Mouse (Mus musculus): ENCODE data around the gene Pmepa1. TPM values are rescaled to one million over a fixed set of nuclear protein-coding genes. Genes with fewer than 3 reads are reported as not detected.
A peak's percentile ranks its signal among the peaks of the same experiment; 100 is the strongest.

The Pmepa1 gene
- total RNA-seq, 1 experiment from 2014 or later, result not detected

DNA sequence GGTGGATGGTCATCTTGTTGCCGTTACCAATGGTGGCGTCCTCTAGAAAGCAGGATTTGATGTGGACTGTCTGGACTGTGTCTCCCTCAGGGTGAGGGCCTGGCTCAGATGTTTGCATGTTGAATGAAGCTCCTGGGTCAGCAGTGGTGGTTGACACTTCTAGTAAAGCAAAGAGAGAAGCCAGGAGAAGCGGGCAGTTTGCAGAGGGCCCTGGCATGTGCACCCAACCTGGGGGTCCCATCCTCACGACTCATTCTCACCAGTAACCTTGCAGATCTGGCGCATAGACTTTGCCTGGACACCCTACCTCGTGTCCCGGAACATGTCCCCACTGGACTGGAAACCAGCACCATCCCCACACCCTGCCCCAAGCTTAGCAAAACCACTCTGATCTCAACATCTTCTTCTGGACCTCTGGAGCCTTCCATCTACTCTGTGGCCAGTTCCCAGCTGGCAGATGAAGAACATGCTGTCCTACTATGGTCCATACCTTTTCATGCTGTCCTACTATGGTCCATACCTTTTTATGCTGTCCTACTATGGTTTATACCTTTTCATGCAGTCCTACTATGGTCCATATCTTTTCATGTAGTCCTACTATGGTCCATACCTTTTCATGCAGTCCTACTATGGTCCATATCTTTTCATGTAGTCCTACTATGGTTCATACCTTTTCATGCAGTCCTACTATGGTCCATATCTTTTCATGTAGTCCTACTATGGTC lies 67.1 kb downstream of the Pmepa1 start:
- ATAC-seq (ENCODE audit: extremely low read depth, insufficient number of reproducible peaks, low FRiP score, poor library complexity, severe bottlenecking), result no peak

DNA sequence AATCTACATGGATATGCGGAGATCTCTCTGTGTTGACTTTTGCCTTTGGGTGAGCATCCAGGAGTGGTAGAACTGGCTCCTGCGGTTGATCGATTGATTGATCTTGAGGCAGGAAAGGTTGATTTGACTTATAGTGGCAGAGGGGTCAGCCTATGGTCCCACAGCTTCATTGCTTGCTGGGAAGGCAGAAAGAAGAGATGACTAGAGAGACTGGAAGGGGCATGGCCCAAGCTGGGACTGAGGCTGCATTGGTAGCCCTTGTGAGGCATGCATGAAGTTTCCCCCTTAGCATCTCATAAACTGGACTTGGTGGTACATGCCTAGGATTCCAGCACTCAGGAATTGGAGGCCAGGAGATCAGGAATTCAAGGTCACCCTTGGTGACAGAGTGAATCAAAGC lies 69.3 kb downstream of the Pmepa1 start:
- no peak for ATAC-seq (ENCODE audit: extremely low read depth, insufficient number of reproducible peaks, low FRiP score, poor library complexity, severe bottlenecking)

DNA sequence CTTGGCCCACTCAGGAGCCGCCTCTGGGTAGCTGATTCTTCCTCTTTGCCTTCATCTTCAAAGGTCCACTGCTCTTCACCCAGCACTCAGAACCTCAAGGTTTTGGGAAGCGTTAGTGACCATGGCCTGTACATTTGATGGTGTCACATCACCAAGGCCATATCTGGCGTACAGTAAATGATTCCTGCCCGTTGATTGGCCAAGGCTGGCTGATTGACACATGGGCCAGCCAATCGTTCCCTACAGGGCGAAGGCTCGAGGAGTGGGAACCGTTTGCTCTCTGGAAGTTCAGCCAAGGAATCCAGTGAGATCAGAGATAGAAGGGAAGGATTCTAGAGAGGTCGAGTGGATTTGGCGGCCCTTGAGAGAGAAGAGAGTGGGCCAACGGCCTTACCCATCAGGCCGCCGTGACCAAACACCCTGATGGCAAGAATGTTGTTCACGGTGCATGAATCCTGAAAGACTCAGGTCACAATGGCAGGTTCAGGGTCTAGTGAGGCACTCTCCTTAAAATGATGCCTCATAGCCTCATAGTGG lies 70.7 kb downstream of the Pmepa1 start:
- ATAC-seq (ENCODE audit: extremely low read depth, insufficient number of reproducible peaks, low FRiP score, poor library complexity, severe bottlenecking), result no peak

DNA sequence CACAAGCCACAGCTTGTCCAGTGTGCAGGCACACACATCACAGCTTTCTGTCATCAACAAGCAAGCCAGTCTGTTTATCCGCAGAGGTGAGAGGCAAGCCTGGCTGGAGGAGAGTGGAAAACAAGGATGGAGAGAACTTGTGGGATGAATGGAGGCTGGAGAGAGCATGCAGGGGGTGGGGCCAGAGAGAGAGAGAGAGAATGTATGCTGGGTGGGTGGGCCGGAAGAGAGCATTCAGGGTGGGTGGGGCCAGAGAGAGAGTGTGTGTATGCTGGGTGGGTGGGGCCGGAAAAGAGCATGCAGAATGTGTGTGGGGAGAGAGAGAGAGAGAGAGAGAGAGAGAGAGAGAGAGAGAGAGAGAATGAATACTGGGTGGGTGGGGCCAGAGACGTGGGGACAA lies 71.7 kb downstream of the Pmepa1 start:
- no peak for ATAC-seq (ENCODE audit: extremely low read depth, insufficient number of reproducible peaks, low FRiP score, poor library complexity, severe bottlenecking)

DNA sequence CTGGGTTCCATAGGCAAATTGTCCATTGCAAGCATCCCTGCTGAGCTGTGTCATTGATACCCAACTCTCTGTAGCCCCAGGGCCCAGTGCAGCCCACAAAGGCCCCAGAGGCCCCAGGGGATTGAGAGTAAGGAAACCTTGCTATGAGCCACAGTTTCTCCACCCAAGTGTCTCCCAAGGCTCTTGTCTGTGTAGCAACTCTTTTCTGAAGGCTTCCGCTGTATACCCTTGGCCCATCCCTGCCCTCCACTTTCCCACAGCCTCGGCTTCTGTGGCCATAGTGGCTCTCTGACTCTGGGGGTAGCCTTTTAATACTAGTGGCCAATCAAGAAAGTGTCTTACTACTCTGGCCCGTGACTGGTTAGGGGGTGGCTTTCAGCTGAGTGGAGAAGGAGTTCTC lies 72.6 kb downstream of the Pmepa1 start:
- ATAC-seq (ENCODE audit: extremely low read depth, insufficient number of reproducible peaks, low FRiP score, poor library complexity, severe bottlenecking), result no peak

DNA sequence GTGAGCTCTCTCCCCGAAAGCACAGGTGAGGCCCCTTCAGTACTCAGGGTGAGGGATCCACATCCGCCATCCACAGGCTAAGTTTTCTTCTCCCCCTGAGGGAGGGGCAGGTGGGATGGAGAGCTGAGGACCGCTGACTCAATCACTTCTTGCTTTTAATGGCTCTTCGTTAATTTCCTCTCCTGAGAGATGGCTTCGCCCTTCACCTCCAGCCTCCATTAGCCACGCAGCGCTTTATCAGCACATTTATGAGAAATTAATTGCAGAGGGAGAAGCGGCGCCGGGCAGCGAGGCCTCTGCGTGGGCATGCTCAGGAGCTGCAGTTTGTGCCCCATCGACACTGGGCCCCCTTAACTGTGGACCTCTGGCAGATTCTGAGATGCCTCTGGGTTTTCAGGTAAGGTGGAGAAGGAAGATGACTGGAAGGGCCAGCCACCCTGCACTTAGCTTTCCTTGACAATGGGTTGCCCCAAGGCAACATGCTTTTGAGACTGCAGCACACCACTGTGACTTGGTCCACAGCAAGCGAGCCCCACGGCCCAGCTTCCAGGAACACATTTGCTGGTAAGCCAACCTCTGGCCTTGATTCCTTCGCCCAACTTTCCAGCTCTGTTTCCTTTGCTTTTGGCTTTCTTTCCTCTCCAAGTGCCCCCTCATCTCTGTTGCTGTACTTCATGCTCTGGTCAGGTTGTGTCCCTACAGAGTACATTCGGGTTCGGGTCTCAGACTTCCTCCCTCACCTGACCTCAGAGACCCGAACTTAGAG lies 73.2 kb downstream of the Pmepa1 start:
- no peak for ATAC-seq (ENCODE audit: extremely low read depth, insufficient number of reproducible peaks, low FRiP score, poor library complexity, severe bottlenecking)

DNA sequence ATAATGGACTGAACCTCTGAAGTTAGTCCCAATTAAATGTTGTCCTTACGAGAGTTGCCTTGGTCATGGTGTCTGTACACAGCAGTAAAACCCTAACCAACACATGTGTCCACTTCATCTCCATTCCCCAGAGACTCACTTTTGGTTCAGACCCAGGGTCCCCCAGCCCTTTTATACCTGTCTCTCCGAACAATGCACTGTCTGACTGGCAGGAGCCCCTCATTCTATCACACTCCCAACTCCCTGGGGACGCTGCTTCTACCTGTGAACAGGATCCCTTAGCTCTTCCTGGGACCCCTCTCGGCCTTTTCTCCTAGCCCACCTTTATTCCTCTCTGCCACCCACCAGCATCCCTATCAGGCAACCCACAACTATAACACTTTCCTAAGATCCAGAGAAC lies 81.5 kb downstream of the Pmepa1 start:
- ATAC-seq (ENCODE audit: extremely low read depth, insufficient number of reproducible peaks, low FRiP score, poor library complexity, severe bottlenecking), result no peak

DNA sequence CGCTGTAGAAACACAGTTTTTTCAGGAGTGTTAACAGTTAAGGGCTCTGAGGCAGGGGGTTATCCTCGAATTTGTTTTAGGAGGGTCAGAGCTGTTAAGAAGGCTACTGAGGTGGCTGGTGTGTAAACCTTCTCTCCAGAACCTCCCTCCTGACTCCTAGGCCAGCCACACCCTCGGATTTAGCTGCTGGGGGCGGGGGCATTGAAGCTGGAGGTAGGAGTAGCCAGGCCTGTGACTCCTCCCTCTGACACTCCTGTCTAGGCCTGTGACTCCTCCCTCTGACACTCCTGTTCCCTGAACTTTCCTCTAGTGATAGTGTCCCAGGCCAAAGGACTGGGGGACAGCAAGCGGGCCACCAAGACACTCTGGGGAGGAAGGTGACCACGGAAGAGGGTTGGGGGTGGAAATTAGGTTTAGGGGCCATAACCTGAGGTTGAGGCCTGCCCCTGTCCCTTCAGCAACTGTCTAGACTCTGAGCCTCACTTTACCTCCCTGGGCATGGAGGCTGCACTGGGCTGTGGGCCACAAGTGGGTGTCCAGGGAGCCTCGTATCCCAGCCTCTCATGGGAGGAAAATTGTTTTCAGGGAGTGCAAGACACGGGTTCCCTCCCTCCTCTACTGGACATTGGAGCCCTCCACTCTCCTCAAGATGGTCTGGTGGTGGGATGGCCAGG lies 89.0 kb downstream of the Pmepa1 start:
- no peak for ATAC-seq (ENCODE audit: extremely low read depth, insufficient number of reproducible peaks, low FRiP score, poor library complexity, severe bottlenecking)

DNA sequence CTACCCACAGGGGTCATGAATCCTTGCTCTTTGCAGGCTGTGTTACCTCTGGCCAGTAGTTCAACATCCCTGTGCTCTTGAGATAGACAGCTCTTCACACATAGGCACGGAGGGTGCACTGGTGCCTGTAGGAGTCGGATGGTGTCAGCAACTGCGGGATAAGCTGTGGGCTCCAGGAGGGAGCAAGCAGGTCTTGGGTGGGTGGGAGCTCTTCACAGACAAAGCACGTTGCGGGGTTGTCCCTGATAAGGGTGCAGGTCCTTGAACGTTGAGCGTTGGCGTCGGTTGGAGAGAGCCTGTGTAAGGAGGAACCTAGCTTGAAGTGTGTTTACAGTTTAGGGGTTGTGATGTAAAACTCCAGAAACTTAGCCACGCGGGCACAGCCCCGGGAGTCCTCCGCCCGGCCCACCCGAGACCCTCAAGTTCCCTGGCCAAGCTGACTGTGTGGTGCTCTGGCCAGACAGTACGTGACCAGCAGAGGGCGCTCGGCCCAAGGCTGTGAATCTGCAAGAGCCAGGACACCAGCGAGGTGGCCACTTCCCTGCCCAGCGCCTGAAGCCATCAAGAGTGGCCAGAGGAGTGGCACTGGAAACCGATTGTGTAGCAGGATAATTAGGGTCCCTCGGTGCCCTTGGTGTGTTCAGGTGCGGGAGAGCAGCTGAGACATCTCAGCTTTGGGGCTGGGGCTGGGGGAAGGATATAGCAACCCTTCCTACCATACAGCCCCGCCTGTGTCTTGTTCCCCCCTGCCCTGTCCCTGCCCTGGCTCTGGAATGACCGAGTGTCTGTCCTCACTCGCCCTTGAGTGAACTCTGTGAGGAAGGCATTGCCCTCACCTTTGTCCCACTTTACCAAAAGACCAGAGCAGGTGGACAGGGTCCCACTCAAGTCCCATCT lies 90.0 kb downstream of the Pmepa1 start:
- peak; percentile 47 for ATAC-seq (ENCODE audit: extremely low read depth, insufficient number of reproducible peaks, low FRiP score, poor library complexity, severe bottlenecking)

DNA sequence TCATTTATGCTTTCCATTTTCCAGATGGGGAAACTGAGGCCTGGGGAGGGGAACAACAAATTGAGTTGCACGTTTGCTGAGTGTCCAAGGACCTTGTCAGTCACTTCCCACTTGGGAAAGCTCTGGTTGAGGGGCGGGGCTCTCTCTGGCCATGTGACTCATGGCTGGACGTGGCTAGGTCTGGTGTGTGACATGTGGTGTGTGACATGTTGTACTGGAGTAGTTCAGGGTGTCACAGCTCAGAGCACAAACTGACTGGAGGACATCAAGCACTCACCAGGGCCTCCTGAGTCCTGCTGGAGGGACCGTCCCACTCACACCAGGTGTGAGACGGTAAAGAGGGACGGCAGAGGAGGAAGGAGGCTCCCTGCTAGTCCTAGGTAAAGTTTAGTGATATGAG lies 91.1 kb downstream of the Pmepa1 start:
- no peak for ATAC-seq (ENCODE audit: extremely low read depth, insufficient number of reproducible peaks, low FRiP score, poor library complexity, severe bottlenecking)

DNA sequence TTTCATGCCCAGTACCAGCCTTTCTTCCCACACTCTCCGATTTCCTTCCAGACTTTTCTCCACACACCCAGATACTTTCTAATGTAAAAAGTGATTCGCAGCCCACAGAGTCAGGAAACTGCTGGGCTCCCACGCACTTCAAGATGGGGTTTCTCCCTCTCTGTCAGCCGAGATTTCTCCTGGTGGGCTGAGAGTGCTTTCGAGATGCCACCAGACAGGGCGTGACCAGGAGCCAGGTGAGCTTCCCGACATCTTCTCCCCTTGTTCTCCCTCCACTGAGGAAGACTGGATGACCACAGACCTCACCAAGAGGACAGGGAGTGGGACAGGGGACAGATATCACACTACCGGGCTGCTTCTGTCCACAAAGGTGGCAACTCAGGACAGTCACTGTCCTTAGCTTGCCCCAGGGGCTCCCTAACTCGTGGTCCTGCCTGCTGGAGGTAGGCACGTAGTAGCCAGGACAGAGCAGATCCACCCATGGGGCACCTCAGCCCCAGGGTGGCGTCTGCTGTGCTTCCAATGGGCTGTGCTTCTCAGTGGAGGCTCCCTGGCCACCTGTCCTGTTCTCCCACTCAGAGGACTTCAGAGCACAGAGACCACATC lies 91.8 kb downstream of the Pmepa1 start:
- ATAC-seq (ENCODE audit: extremely low read depth, insufficient number of reproducible peaks, low FRiP score, poor library complexity, severe bottlenecking), result no peak

DNA sequence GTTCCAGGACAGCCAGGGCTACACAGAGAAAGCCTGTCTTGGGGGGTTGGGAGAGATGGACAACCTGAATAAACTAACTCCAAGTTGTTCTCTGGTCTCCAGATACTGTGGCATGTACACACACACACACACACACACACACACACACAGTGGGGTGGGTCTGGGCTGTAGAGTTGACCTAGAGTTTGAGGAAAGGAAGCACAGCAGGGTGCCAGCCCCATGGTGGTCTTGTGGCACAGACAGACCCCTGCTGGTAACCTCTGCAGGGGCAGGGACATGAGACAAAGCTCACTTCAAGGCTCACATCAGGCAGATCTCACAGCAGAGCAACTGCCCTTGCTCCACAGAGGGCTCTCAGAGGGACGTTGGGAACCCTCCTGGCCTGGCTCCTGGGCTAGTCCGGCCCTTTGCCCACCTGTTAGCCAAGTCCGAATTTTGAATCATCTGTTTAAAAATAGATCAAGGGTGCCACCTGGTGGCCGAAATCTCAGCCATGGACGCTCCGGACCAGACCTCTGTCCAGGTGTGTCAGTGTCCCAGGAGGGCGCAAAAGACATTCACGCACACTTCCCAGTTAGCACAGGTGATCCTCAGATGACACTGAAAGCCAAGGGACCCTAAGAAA lies 92.4 kb downstream of the Pmepa1 start:
- no peak for ATAC-seq (ENCODE audit: extremely low read depth, insufficient number of reproducible peaks, low FRiP score, poor library complexity, severe bottlenecking)

DNA sequence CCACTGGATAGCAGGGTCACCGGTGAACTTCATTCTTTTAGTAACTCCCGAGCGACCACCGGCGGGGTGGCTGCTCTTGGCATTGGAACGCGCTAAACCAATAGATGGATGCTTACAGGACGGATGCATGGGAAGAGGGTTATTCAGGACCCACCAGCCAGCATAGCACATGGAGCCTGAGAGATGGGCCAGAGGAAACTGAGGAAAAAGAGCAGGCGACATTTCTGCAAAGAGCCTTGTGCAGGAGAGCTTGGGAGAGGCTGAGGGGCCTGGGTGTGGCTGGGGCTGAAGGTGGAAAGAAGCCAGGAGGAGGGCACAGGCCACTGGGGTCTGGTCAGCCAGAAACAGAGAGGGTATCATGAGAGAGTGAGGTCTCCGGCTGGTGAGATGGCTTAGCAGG lies 93.0 kb downstream of the Pmepa1 start:
- ATAC-seq (ENCODE audit: extremely low read depth, insufficient number of reproducible peaks, low FRiP score, poor library complexity, severe bottlenecking), result no peak

DNA sequence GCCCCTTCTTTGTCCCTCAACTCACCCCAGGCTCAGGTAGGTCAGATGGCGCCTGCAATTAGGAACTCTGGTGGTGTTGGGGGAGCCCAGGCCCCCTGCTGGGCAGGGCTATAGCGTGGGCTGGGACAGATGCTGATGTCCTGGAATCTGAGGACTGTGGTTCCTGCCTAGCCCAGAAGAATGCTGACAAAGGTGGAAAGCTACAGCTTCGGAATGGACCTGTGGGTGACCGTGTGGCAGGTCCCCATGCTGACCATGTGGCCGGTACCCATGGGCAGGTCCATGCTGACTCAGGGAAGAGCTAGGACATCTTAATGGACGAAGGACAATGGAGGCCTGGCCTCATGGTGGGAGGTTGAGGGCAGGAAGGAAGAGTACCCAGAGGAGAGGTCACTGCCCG lies 93.5 kb downstream of the Pmepa1 start:
- ATAC-seq (ENCODE audit: extremely low read depth, insufficient number of reproducible peaks, low FRiP score, poor library complexity, severe bottlenecking), result no peak

DNA sequence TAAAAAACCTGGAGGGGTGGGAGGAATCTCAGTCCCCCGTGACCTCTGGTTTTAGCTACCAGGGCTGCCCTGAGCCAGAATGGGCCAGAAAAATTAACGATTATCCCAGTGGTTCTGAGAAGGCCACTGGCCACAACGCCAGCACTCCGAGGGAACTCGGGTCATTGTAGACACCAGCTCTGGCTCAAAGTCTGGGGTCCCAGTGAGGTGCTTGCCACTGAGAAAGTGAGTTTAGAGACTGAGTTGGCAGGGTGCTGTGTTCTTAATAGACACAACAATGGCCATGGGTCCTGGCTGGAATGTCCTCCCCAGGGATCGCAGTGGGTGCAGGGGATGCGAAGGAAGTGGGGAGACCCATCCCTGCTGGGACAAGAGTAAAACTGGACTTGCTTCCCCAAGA lies 94.4 kb downstream of the Pmepa1 start:
- ATAC-seq (ENCODE audit: extremely low read depth, insufficient number of reproducible peaks, low FRiP score, poor library complexity, severe bottlenecking), result no peak

DNA sequence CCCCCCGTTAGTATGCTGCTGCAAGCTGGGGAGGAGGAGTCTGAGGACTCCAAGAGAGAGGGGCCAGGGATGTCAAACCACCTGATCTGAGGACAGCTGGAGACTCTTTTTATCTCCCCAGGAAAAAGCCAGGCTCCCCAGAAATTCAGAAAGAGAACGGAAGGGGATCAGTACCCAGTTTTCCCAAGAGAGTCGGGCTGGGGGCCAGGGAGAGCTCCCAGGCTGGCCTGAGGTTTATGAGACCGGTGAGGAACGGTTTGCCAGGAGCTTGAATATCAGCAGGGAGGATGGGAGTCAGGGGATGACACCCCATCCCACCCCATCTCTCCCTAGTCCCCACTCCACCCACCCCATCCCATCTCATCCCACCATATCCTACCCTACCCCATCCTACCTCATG lies 94.8 kb downstream of the Pmepa1 start:
- no peak for ATAC-seq (ENCODE audit: extremely low read depth, insufficient number of reproducible peaks, low FRiP score, poor library complexity, severe bottlenecking)

DNA sequence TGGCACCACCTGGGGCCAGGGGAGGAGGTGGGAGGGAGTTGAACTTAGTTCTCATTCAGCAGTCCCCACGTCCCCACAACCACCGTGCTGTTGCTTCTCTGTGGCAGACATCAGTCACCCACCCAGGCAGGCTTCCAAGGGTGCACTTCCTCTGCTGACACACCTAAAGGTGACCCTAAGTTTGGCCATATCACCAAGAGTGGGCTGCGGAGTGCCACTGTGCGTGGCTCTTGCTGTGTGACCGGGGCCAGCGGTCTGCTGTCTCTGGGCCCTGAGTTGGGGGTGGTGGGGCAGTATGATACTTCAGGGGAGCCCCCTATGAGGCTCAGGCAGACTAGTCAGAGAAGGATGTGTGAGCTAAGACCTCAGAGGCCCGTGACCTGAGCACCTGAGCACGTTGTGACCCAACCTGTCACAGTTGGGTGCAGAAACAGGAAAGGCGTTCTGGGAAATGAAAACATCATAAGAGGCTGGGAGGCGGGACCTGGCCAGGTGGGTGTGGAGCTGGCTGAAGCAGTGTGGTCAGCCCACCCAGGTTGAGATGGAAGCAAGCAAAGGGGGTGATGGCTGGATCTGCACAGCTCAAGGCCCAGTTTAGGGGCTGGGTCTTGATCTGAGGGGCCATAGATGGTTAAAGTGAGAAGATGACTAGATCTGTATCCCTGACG lies 95.5 kb downstream of the Pmepa1 start:
- no peak for ATAC-seq (ENCODE audit: extremely low read depth, insufficient number of reproducible peaks, low FRiP score, poor library complexity, severe bottlenecking)

DNA sequence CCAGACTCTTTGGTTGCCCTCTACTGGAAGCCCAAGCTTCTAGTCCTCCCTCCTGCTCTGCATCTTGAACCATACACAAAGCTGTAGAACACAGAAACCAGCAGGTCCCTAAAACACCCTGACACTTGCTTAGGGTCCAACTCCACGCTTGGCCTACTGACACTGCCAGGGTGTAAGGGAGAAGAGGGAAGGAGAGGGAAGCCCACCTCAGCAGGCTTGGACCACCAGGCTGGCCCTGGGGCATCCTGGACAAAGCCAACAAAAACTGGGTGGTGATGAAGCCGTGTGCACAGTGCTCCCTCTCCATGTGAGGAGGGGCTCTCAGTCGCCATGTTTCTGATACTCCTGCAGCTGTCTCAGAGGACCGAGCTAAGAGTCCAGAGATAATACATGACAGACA lies 96.3 kb downstream of the Pmepa1 start:
- ATAC-seq (ENCODE audit: extremely low read depth, insufficient number of reproducible peaks, low FRiP score, poor library complexity, severe bottlenecking), result no peak
